Mouse (Mus musculus): ENCODE data around the gene Lbp.
A peak's percentile ranks its signal among the peaks of the same experiment; 100 is the strongest.

Gene Lbp

DNA sequence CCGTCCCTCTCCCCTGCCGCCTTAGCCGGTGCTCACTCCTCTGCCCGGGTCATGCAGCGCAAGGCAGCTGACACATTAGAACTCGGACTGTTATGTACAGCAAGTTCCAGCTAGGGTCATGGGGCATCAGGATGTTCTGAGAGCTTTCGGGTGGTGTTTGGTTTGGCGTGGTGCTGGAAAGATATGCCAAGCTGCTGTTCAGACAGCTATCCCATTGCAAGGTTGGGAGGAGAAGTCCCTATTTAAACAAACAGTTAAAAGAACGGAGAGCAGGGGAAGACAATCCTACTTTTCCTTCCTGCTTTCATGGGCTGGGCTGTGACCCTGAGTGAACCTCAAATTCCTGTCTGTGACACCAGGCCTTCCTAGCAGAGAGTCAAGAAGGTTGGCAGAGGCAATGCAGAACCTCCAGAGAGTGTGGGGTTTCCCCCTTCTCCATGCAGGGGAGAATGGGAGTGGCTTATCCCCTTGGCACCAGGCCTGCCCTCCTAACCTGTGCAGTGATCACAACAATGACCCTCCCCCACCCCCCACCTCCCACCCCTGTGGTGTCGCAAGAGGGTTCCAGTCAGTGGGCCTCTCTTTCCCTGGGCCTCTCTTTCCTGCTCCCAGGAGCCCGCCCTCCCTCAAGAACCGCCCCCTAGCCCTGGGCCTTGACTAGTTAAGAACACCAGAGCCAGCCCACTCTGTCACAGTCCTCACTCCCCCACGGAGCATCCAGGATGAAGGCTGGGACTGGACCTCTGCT, at the start of gene Lbp:
TSS of gene Lbp (plus strand) at position 546 of the 748 bp plus-strand sequence.
- DNase-seq (ENCODE audit: low spot score) = no peak

DNA sequence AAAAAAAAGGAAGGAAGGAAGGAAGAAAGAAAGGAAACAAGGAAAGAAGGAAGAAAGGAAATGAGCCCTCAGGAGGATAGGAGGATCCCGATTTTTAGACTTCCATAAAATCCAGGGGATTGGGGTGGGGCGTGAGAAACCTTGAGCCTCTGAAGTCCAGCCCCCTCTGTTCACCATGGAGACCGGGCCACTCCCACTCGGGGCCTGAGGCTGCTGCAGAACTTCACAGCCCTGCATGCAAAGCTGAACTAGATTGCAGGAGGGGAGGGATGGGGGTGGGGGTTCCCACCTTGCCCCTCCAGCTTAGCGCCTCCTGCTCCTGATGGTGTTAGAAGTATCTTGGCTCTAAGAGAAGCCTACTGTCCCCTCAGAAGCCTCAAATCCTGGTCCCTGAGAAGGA, 49.4 kb upstream of the Lbp start:
- DNase-seq (ENCODE audit: low spot score) = no peak

DNA sequence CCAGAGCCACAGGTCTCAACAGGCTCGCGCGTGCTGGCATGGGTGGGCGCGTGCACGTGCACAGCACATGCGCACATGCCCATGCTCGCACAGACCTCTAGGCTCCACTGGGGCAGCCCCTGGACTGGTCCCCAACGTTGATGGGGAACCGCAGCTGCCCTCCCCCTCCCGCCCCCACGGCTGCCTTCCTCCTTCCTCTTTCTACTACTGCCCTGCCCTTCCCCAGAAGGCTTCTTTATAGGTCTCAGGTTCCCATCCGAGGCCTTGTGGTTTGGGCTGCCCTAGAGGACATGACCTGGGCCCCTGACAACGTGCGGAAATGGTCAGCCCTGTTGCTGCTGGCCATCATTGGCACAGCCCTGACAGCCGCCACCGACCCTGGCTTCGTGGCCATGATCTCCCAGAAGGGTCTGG, 48.3 kb upstream of the Lbp start, which contains the start of gene Bpi:
TSS of gene Bpi (plus strand) at position 90 of the 414 bp plus-strand sequence.
- DNase-seq (ENCODE audit: low spot score) = no peak

DNA sequence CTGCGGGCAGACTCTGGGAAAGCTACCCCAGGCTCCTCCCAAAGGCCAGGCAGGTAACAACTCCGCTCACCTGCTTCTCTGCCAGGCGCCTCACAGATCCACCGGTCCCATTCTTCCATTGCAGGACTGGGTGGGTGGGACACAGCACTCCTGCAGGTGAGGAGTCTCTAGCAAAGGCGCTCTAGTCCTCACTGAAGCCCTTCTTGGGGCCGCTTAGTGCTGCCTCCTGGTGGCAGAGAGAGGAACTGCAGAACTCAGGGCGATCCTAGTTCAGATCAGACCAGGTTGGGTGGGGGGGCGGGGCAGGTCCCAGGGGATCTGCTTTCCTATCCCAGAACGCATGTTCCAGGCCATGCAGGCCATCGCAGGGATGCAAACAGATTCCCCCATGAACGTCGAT, 47.5 kb upstream of the Lbp start:
- DNase-seq (ENCODE audit: low spot score) = peak; percentile 45

DNA sequence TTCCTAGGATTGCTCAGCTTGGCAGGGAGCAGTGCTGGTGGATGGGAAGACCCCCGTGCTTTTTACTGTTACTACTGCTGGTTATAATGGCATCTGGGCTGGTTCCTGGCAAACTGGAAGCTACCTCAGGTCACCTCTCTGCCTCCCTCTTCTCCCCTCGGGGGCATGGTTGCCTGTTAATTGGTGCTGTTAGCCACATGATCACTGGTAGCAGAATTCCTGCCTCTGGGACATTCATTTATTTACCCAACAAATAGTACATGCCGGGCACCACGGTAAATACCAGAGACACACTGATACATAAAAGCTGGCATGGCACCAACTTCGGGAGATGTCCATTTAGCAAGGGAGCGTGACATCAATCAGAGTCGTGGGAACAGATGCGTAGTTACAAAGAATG, 46.8 kb upstream of the Lbp start:
- DNase-seq (ENCODE audit: low spot score) = no peak

DNA sequence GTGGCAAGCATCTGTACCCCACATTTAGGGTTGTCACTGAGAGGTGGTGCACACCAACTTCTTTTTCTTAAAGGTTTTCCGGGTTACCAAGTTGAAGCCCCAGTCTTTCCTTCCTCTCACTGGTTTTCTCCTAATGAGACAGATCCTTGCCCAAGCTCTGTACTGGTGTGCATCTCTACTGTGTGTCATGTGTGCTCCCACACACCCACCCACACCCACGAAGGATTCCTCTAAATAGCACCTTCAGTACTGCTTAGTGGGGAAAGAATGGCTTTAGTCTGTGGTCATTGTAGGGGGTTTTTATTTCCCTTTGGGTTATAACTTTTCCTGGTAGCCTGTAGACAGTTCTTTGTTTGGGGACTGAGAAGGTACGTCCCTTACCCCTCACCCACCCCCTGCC, 41.4 kb upstream of the Lbp start:
- no peak for DNase-seq (ENCODE audit: low spot score)

DNA sequence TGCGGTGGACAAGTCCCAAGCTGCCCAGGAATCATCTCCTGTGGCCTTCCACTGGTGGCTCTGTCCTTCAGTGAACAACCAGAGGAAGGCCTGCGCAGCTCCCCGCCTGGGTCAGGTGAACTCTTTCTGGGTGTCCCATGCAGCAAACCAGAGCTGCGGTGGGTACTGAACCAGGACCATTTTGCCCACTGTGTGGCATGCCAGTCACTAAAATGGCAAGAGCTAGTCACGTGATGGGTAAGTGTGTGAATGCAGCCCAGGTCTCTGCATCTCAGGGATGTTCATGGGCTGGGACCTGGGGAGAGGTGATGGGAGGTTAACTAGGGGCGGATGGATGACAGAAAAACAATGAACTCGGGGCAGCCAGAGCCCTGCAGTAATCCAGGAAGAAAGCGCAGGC, 36.3 kb upstream of the Lbp start:
- DNase-seq (ENCODE audit: low spot score) = no peak

DNA sequence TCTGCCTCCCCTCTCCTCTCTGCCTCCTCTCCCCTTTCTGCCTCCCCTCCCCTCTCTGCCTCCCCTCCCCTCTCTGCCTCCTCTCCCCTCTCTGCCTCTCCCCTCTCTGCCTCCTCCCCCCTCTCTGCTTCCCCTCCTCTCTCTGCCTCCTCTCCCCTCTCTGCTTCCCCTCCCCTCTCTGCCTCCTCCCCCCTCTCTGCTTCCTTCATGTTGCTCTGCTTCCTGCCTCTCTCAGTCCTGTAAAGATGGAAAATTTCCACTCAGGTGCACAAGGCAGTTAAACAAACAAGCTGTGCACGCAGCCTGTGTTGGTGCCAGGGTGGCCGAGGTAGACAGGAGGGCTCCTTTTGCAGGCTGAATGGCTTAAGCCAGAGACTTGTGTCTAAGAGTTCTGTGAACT, 32.6 kb upstream of the Lbp start:
- no peak for DNase-seq (ENCODE audit: low spot score)

DNA sequence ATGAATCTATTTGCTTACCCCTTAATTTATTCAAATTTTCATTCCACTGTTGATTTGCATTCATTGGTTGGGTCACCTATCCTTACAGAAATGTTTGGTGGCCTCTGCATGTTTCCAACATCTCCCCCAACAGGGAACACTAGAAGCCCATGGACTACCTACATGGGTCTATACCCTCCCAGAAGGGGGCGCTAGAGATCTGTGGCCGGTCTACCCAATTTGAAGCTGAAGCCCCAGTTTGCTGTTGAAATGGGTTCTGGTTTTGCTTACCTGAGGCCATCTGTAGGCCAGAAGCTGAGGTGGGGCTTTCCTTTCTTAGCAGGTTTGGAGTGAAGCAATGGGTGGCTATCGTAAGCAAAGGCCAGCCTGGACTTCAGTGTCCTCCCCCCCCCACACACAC, 30.9 kb upstream of the Lbp start:
- DNase-seq (ENCODE audit: low spot score) = no peak

DNA sequence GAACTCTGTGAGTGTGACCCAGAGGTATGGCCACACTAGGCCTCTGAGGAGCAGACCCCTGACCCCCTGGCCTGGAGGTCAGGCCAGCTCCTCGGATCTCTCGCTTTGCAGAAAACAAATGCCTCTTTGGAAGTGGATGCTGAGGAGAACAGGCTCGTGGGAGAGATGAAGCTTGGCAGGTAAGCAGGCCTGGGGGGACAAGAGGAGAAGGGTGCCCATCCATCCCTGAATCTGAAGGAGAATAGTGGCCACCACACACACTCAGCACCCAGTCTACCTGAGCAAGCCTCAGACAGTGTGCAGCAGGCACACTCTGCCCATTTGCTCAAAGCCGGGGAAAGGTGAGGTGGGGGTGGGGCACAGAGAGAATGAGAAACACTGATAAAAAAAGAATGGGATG, 30.5 kb upstream of the Lbp start:
- DNase-seq (ENCODE audit: low spot score) = no peak

DNA sequence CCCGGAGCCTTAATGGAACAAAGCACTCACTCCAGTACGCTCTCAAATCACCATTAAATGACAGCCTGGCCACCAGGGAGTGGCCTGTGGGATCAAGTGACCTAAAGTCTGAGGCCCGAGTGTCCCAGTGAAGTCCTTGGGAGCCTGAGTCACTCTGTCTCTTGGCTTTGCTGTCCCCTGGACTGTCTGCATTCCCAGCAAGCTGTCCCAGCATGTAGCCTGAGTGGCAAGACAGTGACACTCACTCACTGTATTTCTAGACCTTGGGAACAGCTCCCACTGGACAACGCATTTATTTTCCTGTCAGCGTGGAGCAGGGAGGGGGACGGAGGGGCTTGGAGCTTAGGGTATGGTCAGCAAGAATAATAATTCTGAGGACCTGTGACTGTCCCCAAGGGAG, 29.8 kb upstream of the Lbp start:
- no peak for DNase-seq (ENCODE audit: low spot score)

DNA sequence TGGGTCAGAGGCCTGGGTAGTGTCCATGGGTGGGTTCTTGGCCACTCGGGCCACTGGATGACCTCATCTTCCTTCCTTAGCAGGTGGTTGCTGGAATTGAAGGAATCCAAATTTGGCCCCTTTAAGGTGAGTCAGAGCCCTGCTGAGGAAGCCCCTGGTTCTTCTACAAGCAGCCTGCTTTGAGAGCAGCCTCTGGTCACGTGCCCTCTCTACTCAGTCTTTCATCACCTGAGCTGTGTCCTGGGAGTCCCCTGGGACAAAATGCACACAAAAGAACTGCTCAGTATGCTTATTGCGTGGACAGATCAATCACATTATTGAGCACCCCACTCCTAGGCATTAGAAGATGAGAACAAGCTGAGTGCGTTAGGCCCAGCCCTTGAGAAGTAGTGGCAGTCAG, 29.4 kb upstream of the Lbp start:
- DNase-seq (ENCODE audit: low spot score) = no peak

DNA sequence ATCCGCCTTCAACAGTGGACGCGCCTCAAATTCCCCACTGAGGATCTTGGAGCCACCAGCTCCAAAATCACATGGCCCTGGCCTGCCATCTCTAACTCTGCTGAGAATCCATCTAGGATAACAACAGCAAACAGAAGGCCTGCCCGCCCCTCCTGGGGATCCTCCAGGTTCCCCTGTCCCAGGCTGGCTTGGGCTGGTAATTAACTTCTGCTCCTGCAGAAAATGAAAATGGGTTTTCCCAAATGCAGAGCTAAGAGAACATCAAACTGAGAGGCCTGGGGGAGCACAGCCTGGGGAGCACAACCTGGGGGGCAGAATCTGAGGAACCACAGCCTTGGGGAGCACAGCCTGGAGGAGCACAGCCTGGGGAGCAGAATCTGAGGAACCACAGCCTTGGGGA, 26.6 kb upstream of the Lbp start:
- no peak for DNase-seq (ENCODE audit: low spot score)

DNA sequence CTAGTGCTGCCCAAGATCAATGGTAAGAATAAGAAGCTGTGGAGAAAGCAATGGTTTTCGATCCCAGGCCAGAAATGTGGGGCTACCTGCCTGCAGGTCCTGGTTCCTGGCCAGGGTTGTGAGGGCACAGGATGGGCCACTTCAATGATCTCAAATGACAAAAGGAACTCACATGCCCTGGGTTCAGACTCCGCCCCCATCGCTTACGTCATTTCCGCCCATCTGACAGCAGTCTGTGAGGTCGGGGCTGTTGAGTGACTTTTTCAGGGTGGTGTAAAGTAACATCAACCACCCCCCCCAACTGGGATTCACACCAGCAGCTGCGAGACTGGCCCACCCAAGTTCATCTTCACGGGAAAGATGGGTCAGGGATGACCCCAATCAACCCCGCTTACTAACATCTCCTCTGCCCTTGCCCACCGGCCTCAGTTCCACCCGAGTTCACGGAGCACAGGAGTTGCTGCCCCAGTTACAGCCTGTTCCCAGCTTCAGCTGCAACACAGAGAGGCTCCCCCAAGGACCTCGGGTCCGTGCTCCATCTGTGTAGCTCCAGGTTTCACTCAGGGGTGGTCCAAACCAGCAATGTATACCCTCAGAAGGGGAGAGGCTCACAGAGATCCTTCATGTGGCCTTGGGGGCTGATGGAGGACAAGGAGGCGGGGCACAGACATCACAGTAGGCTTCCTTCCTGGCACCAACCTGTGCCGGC, 24.6 kb upstream of the Lbp start:
- DNase-seq (ENCODE audit: low spot score) = no peak

DNA sequence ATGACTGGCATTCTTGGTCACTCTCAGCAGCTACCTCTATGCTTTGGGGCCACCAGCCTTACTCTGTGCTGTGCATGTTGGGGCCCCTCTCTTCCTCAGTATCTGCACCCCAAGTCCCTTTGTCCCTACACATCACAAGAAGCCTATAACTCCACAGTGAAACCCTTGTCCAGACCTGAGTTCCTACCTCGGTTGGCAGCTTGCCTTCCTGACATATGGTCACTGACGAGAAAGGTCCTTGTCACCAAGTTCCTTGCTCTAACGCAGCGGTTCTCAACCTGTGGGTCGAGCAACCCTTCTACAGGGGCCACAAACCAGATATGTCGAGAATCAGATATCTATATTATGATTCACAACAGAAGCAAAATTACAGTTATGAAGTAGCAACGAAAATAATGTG, 23.2 kb upstream of the Lbp start:
- no peak for DNase-seq (ENCODE audit: low spot score)

DNA sequence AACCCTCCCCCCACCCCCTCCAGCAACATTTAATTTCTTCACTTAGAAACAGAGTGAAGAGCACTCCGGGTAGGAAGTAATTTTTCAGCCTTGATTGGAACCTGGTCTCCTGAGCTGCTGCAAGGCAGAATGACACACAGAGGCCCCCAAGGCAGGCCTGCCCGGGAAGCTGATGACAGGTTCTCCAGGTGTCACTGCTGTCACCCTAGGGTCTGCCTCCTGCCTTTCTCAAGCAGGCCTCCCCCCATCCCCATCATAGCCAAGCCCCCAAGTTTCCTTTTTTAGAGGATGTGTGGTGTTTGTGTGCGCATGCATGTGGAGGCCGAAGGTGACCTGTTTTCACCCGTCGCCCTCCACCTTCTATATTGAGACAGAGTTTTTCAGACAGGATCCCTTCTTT, 22.5 kb upstream of the Lbp start:
- no peak for DNase-seq (ENCODE audit: low spot score)

DNA sequence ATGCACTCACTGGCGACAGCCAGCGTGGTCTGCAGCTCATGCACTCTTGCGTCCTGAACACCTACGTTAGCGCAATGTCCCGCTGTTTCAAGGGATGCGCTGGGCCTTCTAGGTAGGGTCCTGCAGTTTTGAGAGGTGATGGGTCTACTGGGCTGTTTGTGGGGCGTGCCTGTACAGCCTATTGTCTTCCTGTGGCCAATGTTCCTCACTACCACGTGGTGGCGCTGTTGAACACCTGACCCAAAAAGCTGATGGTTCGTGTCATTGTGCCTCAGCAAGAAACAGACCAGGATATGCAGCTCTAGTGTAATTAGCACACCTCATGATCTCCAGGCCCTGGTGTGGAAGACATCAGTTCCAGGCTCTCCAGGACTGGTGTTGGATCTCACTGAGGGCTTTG, 21.7 kb upstream of the Lbp start:
- peak; percentile 41 for DNase-seq (ENCODE audit: low spot score)

DNA sequence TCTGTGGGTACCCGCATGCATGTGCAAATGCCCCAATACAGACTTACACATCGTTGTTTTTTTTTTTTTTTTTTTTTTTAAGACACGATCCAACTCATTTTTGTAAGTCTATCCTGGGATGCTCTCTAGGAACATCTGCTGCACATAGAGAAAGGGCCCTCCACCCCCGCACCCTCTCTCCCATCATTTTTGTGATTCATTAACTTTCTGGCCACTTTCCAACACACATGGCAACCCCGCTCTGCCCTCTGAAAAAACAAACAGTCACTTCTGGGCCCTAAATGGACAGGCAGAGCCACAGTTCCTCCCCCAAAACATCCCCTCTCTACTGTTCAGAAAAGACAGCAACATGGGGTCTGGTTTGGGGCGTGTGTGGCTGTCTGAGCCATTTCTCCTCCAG, 20.6 kb upstream of the Lbp start:
- DNase-seq (ENCODE audit: low spot score) = peak; percentile 32

DNA sequence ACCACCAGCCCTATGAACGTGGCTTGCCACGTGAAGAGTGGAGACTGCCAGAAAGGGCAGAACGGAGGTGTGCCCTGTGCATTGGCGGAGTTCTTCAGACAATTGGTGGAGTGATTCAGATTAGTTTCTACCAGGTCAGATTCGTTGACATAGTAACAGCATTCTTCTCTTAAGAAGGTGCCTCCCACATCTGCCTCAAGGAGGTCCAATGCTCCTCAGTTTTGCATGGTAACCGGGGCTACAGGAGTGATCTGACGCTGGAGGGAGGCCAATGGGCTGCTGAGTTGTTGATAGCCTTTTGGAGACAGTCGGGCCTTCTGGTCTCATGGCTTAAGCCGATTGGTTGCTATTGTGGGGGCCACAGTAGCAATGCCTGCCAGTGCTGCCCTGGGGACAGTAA, 10.6 kb upstream of the Lbp start:
- DNase-seq (ENCODE audit: low spot score) = no peak

DNA sequence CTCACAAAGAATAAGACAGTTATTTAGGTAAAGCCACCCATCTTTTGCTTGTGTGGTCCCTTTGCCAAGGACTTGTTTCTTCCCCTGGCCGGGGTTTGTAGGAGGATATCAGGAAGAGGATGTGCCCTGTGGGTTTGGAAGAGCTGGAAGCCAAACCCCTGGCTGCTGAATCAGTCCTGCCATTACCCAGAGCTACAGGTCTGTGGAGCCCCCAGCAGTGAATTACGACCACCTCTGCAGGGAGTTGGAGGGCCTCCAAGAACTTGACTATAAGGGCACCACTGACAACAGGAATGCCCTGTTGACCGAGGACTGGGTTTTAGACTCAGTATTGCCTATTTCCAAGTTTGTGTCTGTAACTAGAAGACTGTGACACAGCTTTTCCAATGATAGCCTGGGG, 7.1 kb upstream of the Lbp start:
- no peak for DNase-seq (ENCODE audit: low spot score)

DNA sequence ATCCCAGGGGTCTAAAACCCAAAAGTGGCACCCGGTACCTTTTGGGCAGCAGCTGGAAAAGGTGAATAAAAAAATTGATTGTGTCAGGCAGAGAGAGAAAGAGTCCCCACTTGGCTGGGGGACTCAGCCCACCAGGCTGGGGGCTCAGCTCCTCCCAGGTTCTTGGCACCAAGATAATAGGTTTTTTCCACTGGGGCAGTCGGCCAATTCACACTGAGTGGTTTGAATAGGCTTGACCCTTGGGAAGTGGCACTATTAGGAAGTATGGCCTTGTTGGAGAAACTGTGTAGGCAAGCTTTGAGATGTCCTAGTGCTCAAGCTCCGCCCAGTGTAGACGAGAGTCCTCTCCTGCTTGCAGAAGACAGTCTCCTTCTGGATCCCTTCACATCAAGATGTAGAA, 6.6 kb upstream of the Lbp start:
- DNase-seq (ENCODE audit: low spot score) = no peak

DNA sequence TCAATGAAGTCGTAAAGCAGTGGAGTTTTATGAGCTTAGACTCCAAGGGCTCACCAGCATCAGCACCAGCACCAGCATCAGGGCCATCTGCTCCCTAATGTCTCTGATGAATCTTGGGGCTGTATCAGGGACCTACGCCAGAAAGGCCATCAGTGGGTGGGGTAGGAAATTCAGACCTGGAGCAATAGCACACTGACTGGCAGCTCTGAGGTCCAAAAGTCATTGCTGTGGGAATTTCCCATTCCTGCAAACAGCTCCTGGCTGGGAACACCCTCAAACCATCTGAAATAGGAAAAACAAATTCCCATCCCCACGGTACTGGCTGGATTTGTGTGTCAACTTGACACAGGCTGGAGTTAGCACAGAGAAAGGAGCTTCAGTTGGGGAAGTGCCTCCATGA, 3.5 kb upstream of the Lbp start:
- DNase-seq (ENCODE audit: low spot score) = no peak

DNA sequence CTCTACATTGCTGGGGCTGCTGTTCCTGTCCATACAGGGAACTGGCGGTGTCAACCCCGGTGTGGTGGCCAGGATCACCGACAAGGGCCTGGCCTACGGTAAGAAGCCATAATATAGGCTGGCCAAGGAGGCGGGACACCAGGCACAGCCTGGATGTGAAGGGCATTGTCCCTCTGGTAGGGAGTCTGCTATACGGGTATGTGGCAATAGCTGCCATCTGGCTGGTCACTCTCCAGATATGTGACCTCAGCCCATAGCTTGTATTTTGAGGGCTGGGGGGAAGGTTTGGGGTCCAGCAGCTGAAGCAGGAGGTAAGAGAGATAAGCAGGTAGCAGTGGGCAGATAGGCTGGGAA, 380 bp downstream of the Lbp start:
- no peak for DNase-seq (ENCODE audit: low spot score)

DNA sequence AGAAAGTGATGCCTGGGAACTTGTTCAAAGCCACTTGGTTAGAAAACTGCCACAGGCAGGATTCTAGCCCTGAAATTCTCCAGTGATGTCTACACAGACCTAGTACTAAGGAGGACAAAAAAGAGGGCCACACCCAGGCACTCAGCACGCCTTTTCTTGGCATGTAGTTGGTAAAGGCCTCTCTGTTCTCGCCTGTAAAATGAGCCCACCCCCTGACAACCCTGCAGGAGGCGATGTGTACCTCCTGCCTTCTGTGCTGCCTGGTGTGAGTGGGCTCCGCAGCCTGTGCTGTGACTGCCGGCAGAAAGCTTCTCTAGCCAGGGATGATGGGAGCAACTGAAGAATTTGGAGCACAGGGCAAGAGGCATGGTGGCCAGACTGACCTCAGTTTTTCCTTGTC, 2.0 kb downstream of the Lbp start:
- peak; percentile 56 for DNase-seq (ENCODE audit: low spot score)

All from layer of hippocampus, adult 11-12 months (tissue).